Comparison of ENCODE assay signal across 10 mouse cellular contexts in the genomic region with DNA sequence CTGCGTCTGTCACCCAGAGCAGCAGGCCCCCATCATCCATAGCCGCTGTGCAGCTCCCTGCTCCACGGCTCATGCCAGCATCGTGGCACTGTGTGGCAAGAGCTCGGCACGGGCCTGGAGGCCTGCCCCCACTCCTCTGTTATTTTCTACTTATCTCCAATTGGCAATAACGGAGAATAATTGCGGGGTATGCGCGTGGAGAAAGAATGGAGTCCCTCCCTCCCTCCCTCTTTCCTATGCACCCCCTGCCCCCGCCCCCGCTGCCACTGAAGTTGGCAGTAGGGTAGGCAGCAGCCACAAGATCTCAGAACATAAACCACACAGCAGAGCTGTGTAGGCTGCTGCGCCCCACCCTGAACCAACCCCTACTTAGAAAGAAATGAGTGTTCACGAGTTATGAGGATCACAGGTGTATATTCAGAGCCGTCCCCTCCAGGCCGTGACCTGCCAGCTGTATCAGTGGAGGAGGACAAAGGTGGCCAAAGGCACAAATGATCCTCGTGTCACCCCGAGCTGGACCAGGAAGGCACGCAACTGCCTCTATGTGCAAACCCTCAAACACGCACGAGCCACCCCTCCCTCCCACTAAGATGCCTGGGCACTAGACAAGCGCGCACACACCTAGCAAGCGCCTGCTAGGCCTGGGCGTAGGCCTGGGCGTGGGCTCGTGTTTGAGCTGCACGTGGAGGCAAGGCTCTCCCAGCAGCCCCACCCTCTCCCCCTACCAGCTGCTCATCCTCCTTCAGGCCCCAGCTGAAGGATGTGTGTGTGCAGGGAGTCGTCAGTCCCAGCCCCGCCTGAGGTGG.
A peak's percentile ranks its signal among the peaks of the same experiment; 100 is the strongest.
DNase-seq lines count a peak whose midpoint lies in the region; ATAC-seq lines count a peak whose summit lies in the region.
"Had no signal": no experiment of that assay in that cellular context is flagged by ENCODE, and none has a peak within 500 bp of the region (broad histone marks: within the 10 kb centered on the region; RNA-seq: fewer than 3 reads in every experiment).

No protein-coding gene starts in this region.

- H3K4me2 ChIP-seq in intestine, embryonic 15.5 days (replicated peaks) = no peak overlapping the region
- H3K4me2 ChIP-seq in intestine, embryonic 16.5 days (ENCODE audit: low read depth, low read length) = no peak overlapping the region
- H3K4me2 ChIP-seq in forebrain, embryonic 14.5 days (ENCODE audit: low read length) = no peak overlapping the region
- H3K4me2 ChIP-seq: neural tube, embryonic 12.5 days had no signal

- peak; percentile 49 for DNase-seq in T-cell, adult 2 months (ENCODE audit: low spot score)
- no peak for DNase-seq in forebrain, embryonic 14.5 days (ENCODE audit: low spot score)
- peak; percentile 58 to 82 for DNase-seq in right cerebral cortex, postnatal 36 days (ENCODE audit: low spot score in 2 of 2)
- no peak for DNase-seq in testis, postnatal 10 days (ENCODE audit: low spot score)
- no peak for DNase-seq in cerebellum, adult 9-10 months
- DNase-seq: kidney, adult 9 months had no signal

- 0 out of 2 replicates have a peak, but pooled peaks cover 4% of the 10 kb centered on the region for H3K4me1 ChIP-seq in intestine, embryonic 15.5 days (replicated peaks)
- 0 out of 2 replicates have a peak, but pooled peaks cover 2% of the 10 kb centered on the region for H3K4me1 ChIP-seq in intestine, embryonic 16.5 days (ENCODE audit: control insufficient read depth, insufficient read depth, low read length)
- H3K4me1 ChIP-seq in forebrain, embryonic 14.5 days (ENCODE audit: control insufficient read depth, insufficient read depth, low read length) = peaks cover 2% of the 10 kb centered on the region; the same call in 1 of the 2 replicates

- H3K9me3 ChIP-seq in intestine, embryonic 15.5 days = no peaks in the 10 kb centered on the region
- no peaks in the 10 kb centered on the region for H3K9me3 ChIP-seq in intestine, embryonic 16.5 days (ENCODE audit: control insufficient read depth, low read length)
- H3K9me3 ChIP-seq in forebrain, embryonic 14.5 days (replicated peaks; ENCODE audit: control insufficient read depth, low read length) = no peaks in the 10 kb centered on the region
- H3K9me3 ChIP-seq: neural tube, embryonic 12.5 days had no signal

- H3K36me3 ChIP-seq in intestine, embryonic 15.5 days = no peaks in the 10 kb centered on the region
- no peaks in the 10 kb centered on the region for H3K36me3 ChIP-seq in intestine, embryonic 16.5 days (ENCODE audit: control insufficient read depth, insufficient read depth, low read length)
- H3K36me3 ChIP-seq in forebrain, embryonic 14.5 days (ENCODE audit: control insufficient read depth, insufficient read depth, low read length) = no peaks in the 10 kb centered on the region
- H3K36me3 ChIP-seq: neural tube, embryonic 12.5 days had no signal

- 69% methylated on average over 30 of the region's 30 CpGs for WGBS in intestine, embryonic 15.5 days
- 69% methylated on average over 30 of the region's 30 CpGs for WGBS in intestine, embryonic 16.5 days
- WGBS in forebrain, embryonic 14.5 days = 73% methylated on average over 30 of the region's 30 CpGs

- H3K9ac ChIP-seq in intestine, embryonic 15.5 days = no peak overlapping the region
- no peak overlapping the region; the same call in 1 of the 2 replicates for H3K9ac ChIP-seq in intestine, embryonic 16.5 days (ENCODE audit: low read depth, low read length)
- H3K9ac ChIP-seq in forebrain, embryonic 14.5 days (ENCODE audit: low read length) = no peak overlapping the region
- H3K9ac ChIP-seq: neural tube, embryonic 12.5 days had no signal

- peak; percentile 39; the same call in 1 of the 2 replicates for ATAC-seq in intestine, embryonic 15.5 days
- no peak for ATAC-seq in intestine, embryonic 16.5 days
- peak; percentile 62 for ATAC-seq in forebrain, embryonic 14.5 days
- ATAC-seq in inflammation-experienced regulatory T-cells, adult 6 months = no peak

- H3K27ac ChIP-seq in intestine, embryonic 15.5 days = no peak overlapping the region
- H3K27ac ChIP-seq in intestine, embryonic 16.5 days (ENCODE audit: low read length) = no peak overlapping the region
- H3K27ac ChIP-seq in forebrain, embryonic 14.5 days (ENCODE audit: low read depth, low read length) = no peak overlapping the region
- H3K27ac ChIP-seq: neural tube, embryonic 12.5 days had no signal

- H3K4me3 ChIP-seq in intestine, embryonic 15.5 days (replicated peaks) = no peak overlapping the region
- no peak overlapping the region for H3K4me3 ChIP-seq in intestine, embryonic 16.5 days (ENCODE audit: low read length)
- H3K4me3 ChIP-seq in forebrain, embryonic 14.5 days (ENCODE audit: low read depth, low read length) = no peak overlapping the region
- H3K4me3 ChIP-seq: neural tube, embryonic 12.5 days had no signal

- H3K27me3 ChIP-seq in intestine, embryonic 15.5 days (replicated peaks) = no peaks in the 10 kb centered on the region
- no peaks in the 10 kb centered on the region for H3K27me3 ChIP-seq in intestine, embryonic 16.5 days (replicated peaks; ENCODE audit: control insufficient read depth, insufficient read depth, low read length)
- H3K27me3 ChIP-seq in forebrain, embryonic 14.5 days (replicated peaks; ENCODE audit: control insufficient read depth, insufficient read depth, low read length) = no peaks in the 10 kb centered on the region
- H3K27me3 ChIP-seq: neural tube, embryonic 12.5 days had no signal

Comparison
In these comparisons a context has a peak if more than half of its experiments do, and no peak if none do; other contexts are left out.
1. ATAC-seq: peak in intestine, embryonic 15.5 days (single experiment) and forebrain, embryonic 14.5 days (single experiment); none in intestine, embryonic 16.5 days (single experiment) and inflammation-experienced regulatory T-cells, adult 6 months (single experiment).
2. DNase-seq: peak in T-cell, adult 2 months (single experiment) and right cerebral cortex, postnatal 36 days (2 of 2); none in forebrain, embryonic 14.5 days (single experiment), testis, postnatal 10 days (single experiment) and cerebellum, adult 9-10 months (single experiment).